Mouse (Mus musculus): ENCODE measurements around the gene Lrrc61. TPM values are rescaled to one million over a fixed set of nuclear protein-coding genes. Genes with fewer than 3 reads are reported as not detected.
A peak's percentile ranks its signal among the peaks of the same experiment; 100 is the strongest.

The Lrrc61 gene
- total RNA-seq, 1 experiment from 2014 or later: 5.6 TPM

- ATAC-seq (replicated peaks; ENCODE audit: low read depth, poor library complexity, severe bottlenecking): 0 out of 2 replicates have a peak, but pooled peaks have one; percentile 4
Observed at GRCm38 (mm10) chr6:48589194-48589750, 34.7 kb downstream of the Lrrc61 start, which contains the start of gene Gm45021. Gm45021 (plus strand) TSS chr6:48589610.

DNA sequence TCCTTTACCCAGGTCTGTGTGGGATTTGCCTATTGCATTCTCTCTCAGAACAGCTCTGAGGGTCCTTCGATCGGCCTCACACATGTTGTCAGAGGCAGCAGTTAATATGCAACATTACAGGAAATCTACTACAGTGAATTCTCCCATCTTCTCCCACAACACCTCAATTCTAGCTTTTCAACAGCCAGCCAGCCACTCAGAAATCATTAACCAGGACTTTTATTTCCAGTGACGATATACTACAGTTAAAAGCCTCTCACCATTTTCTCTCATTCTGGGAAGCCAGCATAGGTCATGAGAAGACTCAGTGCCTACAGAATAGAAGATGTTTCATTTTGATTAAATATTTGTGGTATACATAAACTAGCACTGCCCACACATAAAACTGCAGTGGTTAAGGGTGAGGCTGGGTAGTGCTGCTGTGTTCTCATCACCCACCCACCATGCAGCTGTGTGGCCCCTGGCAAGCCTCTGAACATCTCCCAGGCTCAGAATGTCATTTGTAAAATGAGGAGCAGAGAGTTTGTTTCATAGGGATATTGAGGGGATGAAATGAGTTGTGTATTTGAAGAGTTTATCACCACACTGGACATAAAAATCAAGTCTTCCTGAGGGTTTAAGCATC is 36.7 kb downstream of the Lrrc61 start:
- no peak for ATAC-seq (replicated peaks; ENCODE audit: low read depth, poor library complexity, severe bottlenecking)

DNA sequence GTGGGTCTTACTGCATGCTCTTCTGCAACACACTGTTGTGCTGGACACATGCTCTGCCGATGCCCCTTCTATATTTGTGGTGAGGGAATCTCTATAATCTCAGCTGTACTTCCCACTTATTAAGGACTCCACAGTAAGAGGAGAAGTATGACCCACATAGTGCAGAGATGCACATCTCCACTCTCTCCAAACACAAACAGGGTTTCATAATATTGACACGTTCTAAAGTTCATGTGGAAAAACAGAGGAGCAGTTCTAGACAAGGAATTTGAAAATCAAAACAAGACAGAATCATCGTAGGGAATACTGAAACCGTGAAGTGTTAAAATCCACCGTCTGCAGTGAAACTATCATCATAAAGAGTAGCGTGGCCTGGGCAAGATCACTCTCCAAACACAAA is 37.3 kb downstream of the Lrrc61 start:
- ATAC-seq (replicated peaks; ENCODE audit: low read depth, poor library complexity, severe bottlenecking): no peak

DNA sequence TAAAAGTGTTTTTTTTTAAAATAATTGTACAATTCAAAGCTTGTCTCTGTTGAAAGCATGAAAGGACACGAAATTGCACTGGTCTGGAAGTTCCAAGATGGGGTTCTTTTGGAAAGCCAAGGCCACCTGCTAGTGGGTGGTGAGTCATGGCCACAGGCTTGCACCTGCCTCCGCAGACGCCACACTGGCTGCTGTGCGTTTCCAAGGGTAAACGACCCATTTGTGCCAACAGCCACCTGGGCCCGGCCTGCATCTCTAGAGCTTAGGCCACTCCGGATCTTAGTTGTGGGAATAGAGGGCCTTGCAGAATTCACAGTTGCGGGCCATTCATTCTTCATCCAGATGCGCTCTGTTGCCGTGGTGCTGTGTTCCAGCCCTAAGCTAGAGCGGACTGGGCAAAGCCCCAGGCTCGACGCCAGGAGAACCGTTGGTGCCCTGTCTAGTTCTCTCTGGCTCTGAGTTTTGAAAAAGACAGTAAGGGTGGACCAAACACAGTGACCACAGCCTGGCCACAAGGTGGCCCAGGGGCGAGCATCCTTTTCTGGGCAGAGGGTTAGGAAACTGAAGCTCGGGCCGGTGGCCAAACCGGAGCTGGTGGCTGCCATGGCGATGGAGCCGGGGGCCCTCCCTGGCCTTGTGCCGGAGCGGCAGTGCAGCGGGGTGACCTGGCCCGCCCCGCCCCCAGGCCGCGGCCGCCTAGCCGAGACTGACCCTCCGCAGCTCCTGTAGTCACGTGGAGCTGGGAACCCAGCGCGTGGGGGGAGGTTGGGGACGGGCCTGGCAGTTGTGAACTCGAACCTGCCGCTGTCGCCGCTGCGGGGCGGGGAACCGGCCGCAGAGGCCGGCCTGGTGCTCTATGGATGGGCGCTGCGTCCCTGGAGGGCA is 38.8 kb downstream of the Lrrc61 start, which contains the start of the genes Repin1 and Gm44965:
TSS of gene Repin1 (plus strand) at position 726 of the 885 bp plus-strand sequence.
TSS of gene Gm44965 (plus strand) at position 784 of the 885 bp plus-strand sequence.
- peak; percentile 77 for ATAC-seq (replicated peaks; ENCODE audit: low read depth, poor library complexity, severe bottlenecking)

GRCm38 (mm10) chr6:48594043-48594738 is 39.6 kb downstream of the Lrrc61 start:
- peak; percentile 7 for ATAC-seq (replicated peaks; ENCODE audit: low read depth, poor library complexity, severe bottlenecking)

DNA sequence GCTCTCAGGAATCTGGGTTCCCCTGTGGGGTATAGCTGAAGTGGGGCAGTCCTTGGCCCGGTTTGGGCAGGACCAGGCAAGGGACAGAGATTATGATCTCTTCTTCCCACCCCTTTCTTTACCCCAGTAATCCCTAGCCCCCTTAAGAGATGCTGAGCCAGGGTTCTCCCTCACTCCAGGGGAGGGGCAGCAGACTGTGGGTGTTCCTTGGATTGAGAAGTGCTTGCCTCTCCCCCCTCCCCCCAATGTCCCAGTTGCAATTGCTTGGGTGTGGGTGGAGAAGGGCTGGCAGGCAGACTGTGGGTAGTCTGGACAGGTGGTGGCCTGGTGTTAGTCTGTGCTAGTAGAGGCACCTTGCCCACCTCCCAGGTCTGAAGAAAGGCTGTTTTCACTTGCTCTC is 40.7 kb downstream of the Lrrc61 start:
- no peak for ATAC-seq (replicated peaks; ENCODE audit: low read depth, poor library complexity, severe bottlenecking)

DNA sequence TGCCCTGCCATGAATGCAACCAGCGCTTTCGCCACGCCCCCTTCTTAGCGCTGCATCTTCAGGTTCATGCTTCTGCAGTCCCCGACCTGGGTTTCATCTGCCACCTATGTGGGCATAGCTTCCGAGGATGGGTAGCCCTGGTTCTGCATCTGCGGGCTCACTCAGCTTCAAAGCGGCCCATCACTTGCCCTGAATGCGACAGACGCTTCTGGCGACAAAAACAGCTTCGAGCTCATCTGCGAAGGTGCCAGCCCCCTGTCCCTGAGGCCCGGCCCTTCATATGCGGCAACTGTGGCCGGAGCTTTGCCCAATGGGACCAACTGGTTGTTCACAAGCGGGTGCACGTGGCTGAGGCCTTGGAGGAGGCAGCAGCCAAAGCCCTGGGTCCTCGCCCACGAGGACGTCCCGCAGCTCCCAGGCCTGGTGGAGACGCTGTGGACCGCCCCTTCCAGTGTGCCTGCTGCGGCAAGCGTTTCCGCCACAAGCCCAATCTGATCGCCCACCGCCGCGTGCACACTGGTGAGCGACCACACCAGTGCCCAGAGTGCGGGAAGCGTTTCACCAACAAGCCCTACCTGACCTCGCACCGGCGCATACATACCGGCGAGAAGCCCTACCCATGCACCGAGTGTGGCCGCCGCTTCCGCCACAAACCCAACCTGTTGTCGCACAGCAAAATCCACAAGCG is 42.1 kb downstream of the Lrrc61 start:
- no peak for ATAC-seq (replicated peaks; ENCODE audit: low read depth, poor library complexity, severe bottlenecking)

GRCm38 (mm10) chr6:48597233-48597625 is 42.6 kb downstream of the Lrrc61 start:
- no peak for ATAC-seq (replicated peaks; ENCODE audit: low read depth, poor library complexity, severe bottlenecking)

DNA sequence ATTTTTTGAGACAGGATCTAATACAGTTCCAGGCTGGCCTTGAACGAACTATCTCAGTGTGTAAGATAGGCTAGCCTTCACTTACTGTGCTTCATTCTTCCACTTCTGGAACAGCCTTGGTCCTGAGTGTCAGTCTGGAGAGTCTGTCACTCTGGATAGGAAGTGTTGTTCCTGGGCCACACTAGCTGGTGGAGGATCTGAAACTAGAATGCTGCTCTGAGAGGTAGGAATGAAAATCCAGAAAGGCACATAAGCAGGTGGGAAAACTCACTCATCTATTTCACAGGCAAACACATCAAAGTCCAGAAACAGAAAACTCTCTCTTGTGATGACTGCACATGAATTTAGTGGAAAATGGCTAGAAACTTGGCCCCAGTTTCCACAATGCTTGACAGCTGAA is 46.0 kb downstream of the Lrrc61 start:
- ATAC-seq (replicated peaks; ENCODE audit: low read depth, poor library complexity, severe bottlenecking): no peak

DNA sequence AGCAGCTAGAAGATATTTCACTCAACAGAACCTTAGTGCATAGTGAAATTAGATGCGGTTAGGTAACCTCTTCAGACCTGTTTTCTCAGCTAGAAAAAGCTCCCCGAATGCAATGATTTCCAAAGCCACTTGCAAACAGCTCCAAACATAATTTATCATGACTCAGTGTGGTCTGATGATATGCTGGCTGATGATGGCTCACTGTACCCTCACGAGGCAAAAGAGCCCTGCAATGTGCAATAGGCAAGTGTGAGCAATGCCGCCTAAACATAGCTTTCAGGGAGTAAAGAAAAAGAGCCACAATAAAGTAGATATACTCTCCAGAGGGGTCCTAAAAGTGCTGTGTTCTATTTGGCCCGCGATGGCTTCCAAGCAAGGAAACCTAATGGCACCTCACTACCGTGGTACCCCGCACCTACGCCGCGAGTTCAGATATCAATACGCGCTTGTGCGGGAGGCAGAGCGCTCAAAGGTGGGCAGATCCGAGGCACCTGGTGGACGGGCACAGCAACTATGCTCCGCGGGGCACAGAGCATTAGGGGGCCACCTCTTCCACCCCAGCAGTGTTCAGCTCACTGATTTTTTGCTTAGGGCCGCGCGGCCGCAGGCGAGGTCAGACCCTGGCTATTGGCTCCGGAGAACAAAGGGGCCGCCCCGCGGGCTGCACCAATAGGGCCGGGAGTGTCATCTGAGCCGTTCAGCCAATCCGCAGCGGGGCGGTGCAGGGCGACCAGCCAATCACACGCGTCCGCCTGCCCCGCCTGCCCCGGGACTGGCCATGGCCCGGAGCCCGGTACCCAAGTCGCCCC is 46.9 kb downstream of the Lrrc61 start, which contains the start of gene Zfp775:
TSS of gene Zfp775 (plus strand) at position 793 of the 809 bp plus-strand sequence.
- ATAC-seq (replicated peaks; ENCODE audit: low read depth, poor library complexity, severe bottlenecking): peak; percentile 98

DNA sequence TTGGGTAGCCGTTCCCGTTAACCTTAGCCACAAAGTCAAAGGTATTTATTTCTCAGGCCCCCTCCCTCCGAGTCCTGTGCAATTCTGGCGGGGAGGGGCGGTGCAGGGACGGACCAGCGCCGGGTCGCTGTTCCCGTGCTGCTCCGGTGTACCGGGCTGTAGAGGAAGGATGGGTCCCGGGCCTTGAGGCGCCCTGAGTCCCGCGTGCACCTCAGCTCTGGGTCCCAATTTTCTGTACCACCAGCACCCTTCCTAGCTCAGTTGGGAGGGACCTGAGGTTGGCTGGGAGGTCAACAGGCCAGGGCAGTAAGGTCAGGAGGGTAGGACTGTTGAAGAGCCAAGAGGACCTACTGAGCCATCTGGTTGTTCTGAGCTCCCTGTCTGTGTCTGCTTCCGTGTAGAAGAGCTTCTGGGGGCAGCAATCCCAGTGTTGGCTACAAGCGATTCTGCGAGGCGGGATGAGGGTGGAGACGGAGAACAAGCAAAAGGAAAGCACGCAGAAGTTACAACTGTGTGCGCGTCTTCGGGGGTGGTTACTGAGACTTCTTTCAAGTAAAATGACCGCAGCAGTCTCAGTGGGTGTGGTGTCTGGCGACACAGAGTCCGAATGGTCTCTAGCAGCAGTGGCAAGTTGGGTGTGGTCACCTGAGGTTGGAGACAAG is 47.6 kb downstream of the Lrrc61 start:
- peak; percentile 21 for ATAC-seq (replicated peaks; ENCODE audit: low read depth, poor library complexity, severe bottlenecking)

GRCm38 (mm10) chr6:48608124-48608523 is 53.5 kb downstream of the Lrrc61 start:
- ATAC-seq (replicated peaks; ENCODE audit: low read depth, poor library complexity, severe bottlenecking): no peak

GRCm38 (mm10) chr6:48609512-48609911 is 54.9 kb downstream of the Lrrc61 start:
- ATAC-seq (replicated peaks; ENCODE audit: low read depth, poor library complexity, severe bottlenecking): peak; percentile 25; the same call in 1 of the 2 replicates

- no peak for ATAC-seq (replicated peaks; ENCODE audit: low read depth, poor library complexity, severe bottlenecking)
Observed at GRCm38 (mm10) chr6:48610657-48611056, 56.1 kb downstream of the Lrrc61 start.

DNA sequence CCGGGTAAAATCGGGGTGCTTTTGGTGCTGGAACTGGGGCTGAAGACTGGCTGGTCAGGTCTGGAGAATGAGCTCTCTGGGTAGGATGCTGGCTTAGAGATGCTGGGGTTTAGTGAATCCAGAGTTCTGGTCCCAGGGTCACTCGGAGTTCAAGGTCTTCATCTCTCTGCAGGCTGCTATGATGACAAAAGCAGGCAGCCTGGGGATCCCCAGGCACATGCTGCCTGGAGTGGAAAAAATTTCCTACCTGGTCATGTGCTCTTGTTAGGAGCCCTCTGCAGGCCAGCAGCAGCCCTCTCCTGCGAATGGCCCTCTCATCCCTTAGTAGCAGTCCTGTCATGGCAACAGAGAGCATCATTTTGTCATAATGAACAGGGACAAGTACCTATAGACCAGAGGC is 58.9 kb downstream of the Lrrc61 start:
- ATAC-seq (replicated peaks; ENCODE audit: low read depth, poor library complexity, severe bottlenecking): no peak

GRCm38 (mm10) chr6:48614756-48615155 is 60.2 kb downstream of the Lrrc61 start:
- ATAC-seq (replicated peaks; ENCODE audit: low read depth, poor library complexity, severe bottlenecking): no peak

- no peak for ATAC-seq (replicated peaks; ENCODE audit: low read depth, poor library complexity, severe bottlenecking)
Observed at GRCm38 (mm10) chr6:48620031-48620430, 65.4 kb downstream of the Lrrc61 start.

Measured in common myeloid progenitor, adult 5-6 weeks (primary cell).